ENCODE assay signal across 17 mouse cellular contexts in genomic region chr10:71180057-71180456, GRCm38 (mm10). TPM values are rescaled to one million over a fixed set of nuclear protein-coding genes. Genes with fewer than 3 reads are reported as not detected.
A peak's percentile ranks its signal among the peaks of the same experiment; 100 is the strongest.
DNase-seq lines count a peak whose midpoint lies in the region; ATAC-seq and TF ChIP-seq lines count a peak whose summit lies in the region.
"Had no signal": no experiment of that assay in that cellular context is flagged by ENCODE, and none has a peak within 500 bp of the region (broad histone marks: within the 10 kb centered on the region; RNA-seq: fewer than 3 reads in every experiment).

No protein-coding gene starts in this region.

- no peaks in the 10 kb centered on the region for H3K4me1 ChIP-seq in forebrain, embryonic 11.5 days (replicated peaks; ENCODE audit: control insufficient read depth, insufficient read depth, low read length)
- no peaks in the 10 kb centered on the region for H3K4me1 ChIP-seq in forebrain, embryonic 10.5 days
- no peaks in the 10 kb centered on the region for H3K4me1 ChIP-seq in testis, adult 2 months (ENCODE audit: control insufficient read depth, insufficient read depth, low read length)
- H3K4me1 ChIP-seq: limb, embryonic 12.5 days had no signal

- no peak overlapping the region for H3K4me2 ChIP-seq in forebrain, embryonic 11.5 days (ENCODE audit: low read depth, low read length, severe bottlenecking)
- H3K4me2 ChIP-seq: heart, embryonic 15.5 days; limb, embryonic 12.5 days had no signal

- WGBS in forebrain, embryonic 11.5 days, result 88% methylated on average over 2 of the region's 2 CpGs
- WGBS in forebrain, embryonic 10.5 days, result 78% methylated on average over 2 of the region's 2 CpGs

- no peak for ATAC-seq in forebrain, embryonic 11.5 days (replicated peaks; ENCODE audit: low FRiP score)
- ATAC-seq: forebrain, embryonic 14.5 days; midbrain, embryonic 16.5 days had no signal

- DNase-seq in forebrain, embryonic 11.5 days (ENCODE audit: low spot score), result peak; percentile 52
- no peak for DNase-seq in forebrain, embryonic 10.5 days (ENCODE audit: extremely low spot score, low spot score)
- peak; percentile 14 for DNase-seq in kidney, postnatal 10 days
- DNase-seq in kidney, postnatal 36 days, result no peak
- no peak for DNase-seq in testis, postnatal 10 days (ENCODE audit: low spot score)
- DNase-seq in urinary bladder, postnatal 4 days (ENCODE audit: low spot score in 2 of 2), result no peak
- no peak for DNase-seq in urinary bladder, postnatal 10 days (ENCODE audit: low spot score)
- DNase-seq: cerebellum, postnatal 25 days; heart, adult 18-20 months; layer of hippocampus, adult 9-11 months; right cerebral cortex, adult 18-20 months; thymus, postnatal 14 days had no signal

- H3K9ac ChIP-seq in forebrain, embryonic 11.5 days (ENCODE audit: low read length), result no peak overlapping the region
- H3K9ac ChIP-seq: heart, embryonic 15.5 days; limb, embryonic 12.5 days had no signal

- TF ChIP-seq POLR2A in testis, adult 2 months (IDR thresholded peaks at IDR 0.05; ENCODE audit: control insufficient read depth, low read depth, low read length), result no peak

- H3K9me3 ChIP-seq in forebrain, embryonic 11.5 days (ENCODE audit: control insufficient read depth, low read length), result peaks cover 4% of the 10 kb centered on the region; the same call in 1 of the 2 replicates
- H3K9me3 ChIP-seq in forebrain, embryonic 10.5 days, result no peaks in the 10 kb centered on the region
- H3K9me3 ChIP-seq: heart, embryonic 15.5 days; limb, embryonic 12.5 days had no signal

- peak; percentile 79; the same call in 1 of the 2 replicates for TF ChIP-seq CTCF in testis, adult 2 months (IDR thresholded peaks at IDR 0.05; ENCODE audit: control insufficient read depth, insufficient read depth, insufficient replicate concordance, low read depth, low read length)

- no peak overlapping the region for H3K27ac ChIP-seq in forebrain, embryonic 11.5 days (ENCODE audit: low read depth, low read length)
- H3K27ac ChIP-seq in forebrain, embryonic 10.5 days, result no peak overlapping the region
- H3K27ac ChIP-seq in testis, adult 2 months (ENCODE audit: control insufficient read depth, insufficient read depth, low read depth, low read length), result no peak overlapping the region
- H3K27ac ChIP-seq: heart, embryonic 15.5 days; limb, embryonic 12.5 days had no signal

- H3K36me3 ChIP-seq in forebrain, embryonic 11.5 days (ENCODE audit: control insufficient read depth, insufficient read depth, low read length), result no peaks in the 10 kb centered on the region
- H3K36me3 ChIP-seq in forebrain, embryonic 10.5 days (replicated peaks), result no peaks in the 10 kb centered on the region
- no peaks in the 10 kb centered on the region for H3K36me3 ChIP-seq in testis, adult 2 months (ENCODE audit: control insufficient read depth, insufficient read depth, low read length)
- H3K36me3 ChIP-seq: heart, embryonic 15.5 days; limb, embryonic 12.5 days had no signal

- no peaks in the 10 kb centered on the region for H3K27me3 ChIP-seq in forebrain, embryonic 11.5 days (ENCODE audit: control insufficient read depth, insufficient read depth, low read length)
- H3K27me3 ChIP-seq in forebrain, embryonic 10.5 days (ENCODE audit: poor library complexity, severe bottlenecking), result no peaks in the 10 kb centered on the region
- H3K27me3 ChIP-seq in testis, adult 2 months (ENCODE audit: control insufficient read depth, insufficient read depth, low read length), result no peaks in the 10 kb centered on the region
- H3K27me3 ChIP-seq: heart, embryonic 15.5 days; limb, embryonic 12.5 days had no signal

- H3K4me3 ChIP-seq in forebrain, embryonic 11.5 days (ENCODE audit: low read depth, low read length), result no peak overlapping the region
- H3K4me3 ChIP-seq in forebrain, embryonic 10.5 days, result no peak overlapping the region
- H3K4me3 ChIP-seq in testis, adult 2 months (ENCODE audit: control insufficient read depth, low read depth, low read length), result no peak overlapping the region
- H3K4me3 ChIP-seq: heart, embryonic 15.5 days; limb, embryonic 12.5 days had no signal

RNA-seq across cellular contexts. Expression of gene Bicc1, which starts 20.6 kb away (rescaled TPM):
- 6.5 and 7.0 TPM in 2 replicates for polyA plus RNA-seq in forebrain, embryonic 11.5 days (2014; fragmentation: Nextera tagmentation; extraction: Ambion mirVana)
- polyA plus RNA-seq in forebrain, embryonic 10.5 days (2016; fragmentation: Nextera tagmentation; extraction: Ambion mirVana), result 2.7 and 3.1 TPM in 2 replicates
- 3.1 and 3.2 TPM in 2 replicates for polyA plus RNA-seq in testis, adult 2 months (2012; rRNA removed)

RNA-seq across cellular contexts. Expression of gene Tfam, which starts 58.0 kb away (rescaled TPM):
- polyA plus RNA-seq in forebrain, embryonic 11.5 days (2014; fragmentation: Nextera tagmentation; extraction: Ambion mirVana), result 87.2 and 99.4 TPM in 2 replicates
- 88.3 and 88.5 TPM in 2 replicates for polyA plus RNA-seq in forebrain, embryonic 10.5 days (2016; fragmentation: Nextera tagmentation; extraction: Ambion mirVana)
- 49.6 and 56.3 TPM in 2 replicates for polyA plus RNA-seq in testis, adult 2 months (2012; rRNA removed)

Comparison
In these comparisons a context has a peak if more than half of its experiments do, and no peak if none do; other contexts are left out.
1. DNase-seq: peak in forebrain, embryonic 11.5 days (single experiment) and kidney, postnatal 10 days (single experiment); none in forebrain, embryonic 10.5 days (single experiment), kidney, postnatal 36 days (0 of 2), testis, postnatal 10 days (single experiment), urinary bladder, postnatal 4 days (0 of 2) and urinary bladder, postnatal 10 days (single experiment).